Mouse (Mus musculus) E14TG2a.4 (cell line): ENCODE measurements around the gene Prkcb.

Experiments used
- CTCF ChIP-seq: conservative IDR thresholded peaks from 2 replicates; pipeline ENCODE4 v1.5.1; 2014; ENCODE audit warnings: low read length
- NANOG ChIP-seq: IDR thresholded peaks from 2 replicates; pipeline ENCODE4 v1.6.1; 2014; ENCODE audit warnings: borderline replicate concordance, low read length, mixed read lengths
- POU5F1 ChIP-seq: IDR thresholded peaks from 2 replicates; pipeline ENCODE4 v1.6.1; 2014; ENCODE audit warnings: low read length, borderline replicate concordance

- TF ChIP-seq CTCF (no peak), NANOG (no peak), POU5F1 (no peak)
These were observed 8.3 kb downstream of the Prkcb start for GRCm38 (mm10) chr7:122296805-122297204.
